Mouse (Mus musculus): Measurements from ENCODE around the gene Cdh4.

DNA sequence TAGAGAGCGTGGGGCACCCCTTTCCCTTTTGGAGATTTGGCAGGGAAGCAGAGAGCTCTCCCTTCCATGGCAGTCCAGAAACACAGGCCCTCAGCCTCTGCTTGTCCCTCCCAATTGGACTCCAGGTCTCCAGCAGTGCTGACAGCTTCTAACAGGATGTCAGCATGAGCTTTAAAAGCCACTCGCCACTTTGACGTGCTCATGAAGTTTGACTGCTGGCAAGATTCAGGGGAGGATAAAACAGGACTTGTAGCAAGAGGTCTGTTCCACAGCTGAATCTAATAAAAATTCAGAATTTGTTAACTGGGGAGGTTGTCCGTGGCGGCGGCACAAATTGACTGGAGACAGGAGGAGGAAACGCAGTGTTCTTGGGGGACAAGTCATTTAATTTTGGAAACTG lies 358.8 kb downstream of the Cdh4 start:
- TF ChIP-seq ZC3H11A (IDR thresholded peaks at IDR 0.05; ENCODE audit: borderline replicate concordance, low read depth, low read length) (no peak), ZNF384 (IDR thresholded peaks at IDR 0.05; ENCODE audit: low read depth, low read length) (no peak)
